Mouse (Mus musculus) bone marrow, adult 2 months (tissue): ENCODE measurements around the gene Pcdh9.

Experiments used
- CTCF ChIP-seq: fragments of 200-500 bp; IDR thresholded peaks from 2 replicates; pipeline ENCODE4 v1.5.1; 2011; ENCODE audit warnings: low read length, control low read depth; ENCODE audit not compliant: control insufficient read depth, insufficient read depth
- POLR2A ChIP-seq: fragments of 200-500 bp; IDR thresholded peaks from 2 replicates; pipeline ENCODE4 v1.6.1; 2011; ENCODE audit warnings: low read depth, mild to moderate bottlenecking, control low read depth, low read length, borderline replicate concordance; ENCODE audit not compliant: control insufficient read depth

- no peak for TF ChIP-seq CTCF
- TF ChIP-seq POLR2A = no peak
Measured at GRCm38 (mm10) chr14:93169201-93169600, 721.3 kb downstream of the Pcdh9 start.
